Mouse (Mus musculus) thymus, postnatal 14 days (tissue): Measurements from ENCODE around the gene Cd37.

ENCODE experiments used
- DNase-seq: peaks from one replicate; pipeline ENCODE4 v3.0.0; 2021

Gene Cd37

GRCm38 (mm10) chr7:45198435-45198834 is 40.5 kb downstream of the Cd37 start:
- no peak for DNase-seq

DNA sequence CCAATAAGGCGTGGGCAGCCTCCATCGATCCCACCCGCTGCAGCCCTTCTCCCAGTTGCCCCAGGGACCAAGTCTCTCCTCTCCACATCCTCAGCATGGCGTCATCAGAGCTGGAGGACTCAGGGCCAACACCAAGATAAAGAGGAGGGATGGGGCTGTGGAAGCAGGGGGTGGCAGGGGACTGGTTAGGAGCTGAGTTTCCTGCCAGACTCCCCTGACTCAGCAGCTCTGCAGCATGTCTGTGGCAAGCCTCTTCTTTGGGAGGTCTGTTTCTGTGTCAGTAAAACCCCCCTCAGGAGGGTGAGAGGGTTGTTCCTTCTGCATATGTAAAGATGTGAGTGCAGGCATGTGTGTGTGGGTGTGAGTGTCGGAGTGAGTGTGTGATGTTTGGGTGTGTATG is 41.9 kb downstream of the Cd37 start:
- DNase-seq = no peak

DNA sequence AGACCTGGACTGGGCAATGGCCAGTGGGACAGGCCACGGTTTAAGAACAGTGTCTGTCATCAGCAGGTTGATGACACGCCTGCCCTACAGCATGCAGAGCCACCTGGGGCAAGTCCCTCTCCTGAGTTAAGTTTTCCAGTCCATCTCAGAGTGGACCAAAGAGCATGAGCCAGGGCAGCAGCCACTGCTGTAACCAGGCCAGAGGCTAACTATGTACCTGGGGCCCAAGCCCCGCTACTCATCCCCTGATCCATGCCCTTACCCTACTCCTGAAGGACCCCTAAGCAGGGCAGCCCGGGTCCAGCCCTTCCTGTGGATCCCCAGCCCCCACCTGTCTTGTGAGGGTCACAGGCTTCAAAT is 42.8 kb downstream of the Cd37 start:
- DNase-seq = no peak

- DNase-seq = no peak
These were observed 43.4 kb downstream of the Cd37 start for GRCm38 (mm10) chr7:45195341-45196175.

- DNase-seq = no peak
These were observed 44.8 kb downstream of the Cd37 start for GRCm38 (mm10) chr7:45193871-45194785.

GRCm38 (mm10) chr7:45193406-45193805 is 45.5 kb downstream of the Cd37 start:
- DNase-seq = no peak

- DNase-seq = no peak
These were observed 46.2 kb downstream of the Cd37 start for GRCm38 (mm10) chr7:45192585-45193310.

DNA sequence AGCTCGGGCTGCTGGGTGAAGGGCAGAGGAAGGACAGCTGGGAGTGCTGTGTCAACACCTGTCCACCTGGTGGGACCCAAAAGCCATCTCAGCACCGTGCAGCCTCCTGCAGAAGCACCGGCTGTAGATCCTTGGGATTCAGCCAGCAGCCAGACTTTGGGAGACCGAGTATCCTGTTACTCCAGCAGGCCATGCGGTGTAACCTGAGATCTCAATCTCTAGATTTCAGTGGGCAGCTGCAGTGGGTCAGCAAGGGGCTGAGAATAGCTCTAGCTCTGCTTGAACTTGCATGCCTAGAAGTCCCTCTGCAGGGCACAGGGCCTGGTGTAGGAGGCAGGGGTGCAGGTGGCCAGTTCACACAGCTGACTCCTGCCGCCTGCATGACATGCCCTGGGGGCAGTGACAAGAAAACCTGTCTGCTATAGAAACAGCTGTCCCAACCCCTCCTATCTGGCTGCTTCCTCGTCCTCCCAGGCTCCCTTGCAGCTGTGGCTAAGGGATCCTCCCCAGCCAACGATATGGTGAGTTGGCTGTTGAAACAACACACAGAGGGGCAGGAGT is 47.0 kb downstream of the Cd37 start:
- no peak for DNase-seq

GRCm38 (mm10) chr7:45191161-45191560 is 47.8 kb downstream of the Cd37 start:
- DNase-seq = no peak

DNA sequence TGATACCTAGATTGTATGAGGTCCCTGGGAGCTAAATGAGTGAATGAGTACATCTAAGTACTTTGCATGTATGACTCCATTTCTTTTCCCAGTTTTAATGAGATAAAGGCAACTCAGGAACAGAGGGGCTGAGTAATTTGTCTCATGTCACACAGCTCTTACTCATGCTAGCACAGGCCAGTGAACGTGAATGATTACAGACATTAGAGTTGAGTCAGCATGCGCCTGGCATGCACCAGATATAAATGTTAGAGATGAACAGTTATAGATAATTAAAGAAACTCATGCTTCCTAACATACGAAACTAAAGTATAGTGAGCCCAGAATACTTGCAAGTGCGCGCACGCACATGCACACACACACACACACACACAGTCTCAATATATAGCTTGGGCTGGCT is 48.7 kb downstream of the Cd37 start:
- DNase-seq = no peak

DNA sequence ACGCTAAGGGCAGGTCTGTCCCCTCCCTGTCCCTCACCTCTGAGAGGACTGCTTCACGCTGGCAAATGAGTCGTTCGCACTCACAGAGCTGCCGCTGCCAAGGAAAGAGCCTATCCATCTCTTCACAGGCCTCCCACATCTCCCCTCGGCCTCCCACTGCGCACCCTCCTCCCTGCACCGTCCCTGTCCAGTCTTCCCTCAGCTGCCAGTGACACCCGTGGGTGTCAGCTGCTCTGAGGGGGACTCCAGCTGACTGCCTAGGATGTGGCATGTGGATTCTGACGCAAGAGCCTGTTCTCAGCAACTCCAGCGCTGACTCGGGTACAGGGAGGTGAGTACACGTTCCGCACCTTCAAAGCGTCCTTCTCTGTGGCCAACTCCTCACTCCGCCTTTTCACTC is 49.3 kb downstream of the Cd37 start:
- no peak for DNase-seq

- DNase-seq = no peak
These were observed 53.0 kb downstream of the Cd37 start for GRCm38 (mm10) chr7:45185921-45186320.

DNA sequence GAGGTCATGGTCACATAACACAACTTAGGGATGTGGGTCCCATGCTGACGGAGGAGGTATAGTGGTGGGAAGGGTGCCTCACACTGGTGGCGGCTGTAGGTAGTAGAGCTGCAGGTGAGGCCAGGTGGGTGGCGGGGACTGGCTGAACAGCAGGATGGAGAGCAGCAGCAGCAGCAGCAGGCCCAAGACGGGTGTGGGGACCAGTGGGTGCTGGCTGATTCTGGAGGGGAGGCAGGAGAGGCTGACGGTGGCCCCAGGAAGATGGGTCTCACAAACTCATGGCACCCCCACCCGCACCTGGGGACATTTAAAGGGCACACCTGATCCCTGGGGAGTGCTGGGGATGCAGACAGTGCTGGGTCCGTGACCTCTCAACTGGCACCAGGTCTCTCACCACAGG is 55.2 kb downstream of the Cd37 start:
- DNase-seq = no peak
